Mouse (Mus musculus) myocyte (in vitro differentiated cells): ENCODE data around the gene Nos1ap. TPM values are rescaled to one million over a fixed set of nuclear protein-coding genes. Genes with fewer than 3 reads are reported as not detected.

ENCODE experiments used
- H3K27me3 ChIP-seq: one replicate; pipeline ENCODE4 v1.6.1; 2011; ENCODE audit not compliant: control insufficient read depth, insufficient read depth, insufficient read length
- H3K36me3 ChIP-seq: one replicate; pipeline ENCODE4 v1.6.1; 2011; ENCODE audit not compliant: control insufficient read depth, insufficient read depth
- H3K4me2 ChIP-seq: one replicate; pipeline ENCODE4 v1.6.1; 2011; ENCODE audit warnings: low read depth, control low read depth
- H3K4me3 ChIP-seq: one replicate; pipeline ENCODE4 v1.5.1; 2011; ENCODE audit warnings: mild to moderate bottlenecking, control low read depth, moderate library complexity
- H3K79me2 ChIP-seq: one replicate; pipeline ENCODE4 v1.6.1; 2011; ENCODE audit not compliant: control insufficient read depth, insufficient read depth
- H3ac ChIP-seq: one replicate; pipeline ENCODE4 v1.6.1; 2011; ENCODE audit not compliant: control insufficient read depth, insufficient read length
- CEBPB ChIP-seq: IDR thresholded peaks from 2 replicates; pipeline ENCODE4 v1.6.1; 2011; ENCODE audit warnings: mild to moderate bottlenecking, moderate library complexity; ENCODE audit not compliant: poor library complexity, insufficient read depth, severe bottlenecking
- E2F4 ChIP-seq: IDR thresholded peaks from one replicate; pipeline ENCODE4 v1.6.1; 2011; ENCODE audit warnings: mild to moderate bottlenecking, control low read depth, moderate library complexity; ENCODE audit not compliant: insufficient read depth
- MAX ChIP-seq: IDR thresholded peaks from one replicate; pipeline ENCODE4 v1.6.1; 2011; ENCODE audit warnings: low read depth, mild to moderate bottlenecking, control low read depth
- MYOD1 ChIP-seq, 3 experiments: IDR thresholded peaks; one replicate each; pipeline ENCODE4 v1.6.1; 2011; ENCODE audit warnings: control low read depth in 2 of 3, low read depth in 2 of 3, mild to moderate bottlenecking in 2 of 3, moderate library complexity in 1 of 3; ENCODE audit not compliant: insufficient read length in 2 of 3, control insufficient read depth in 1 of 3
- MYOG ChIP-seq, 3 experiments: IDR thresholded peaks; one replicate each; pipeline ENCODE4 v1.6.1; 2011; ENCODE audit warnings: control low read depth in 2 of 3, low read depth in 2 of 3, mild to moderate bottlenecking in 2 of 3; ENCODE audit not compliant: insufficient read length in 2 of 3, control insufficient read depth in 1 of 3, insufficient read depth in 1 of 3
- POLR2A ChIP-seq: IDR thresholded peaks from one replicate; pipeline ENCODE4 v1.6.1; 2011; ENCODE audit warnings: low read depth, mild to moderate bottlenecking, control low read depth, moderate library complexity; ENCODE audit not compliant: insufficient read length
- POLR2AphosphoS2 ChIP-seq: IDR thresholded peaks from one replicate; pipeline ENCODE4 v1.6.1; 2011; ENCODE audit warnings: low read depth, control low read depth; ENCODE audit not compliant: insufficient read length
- REST ChIP-seq: IDR thresholded peaks from one replicate; pipeline ENCODE4 v1.6.1; 2011; ENCODE audit warnings: mild to moderate bottlenecking, control low read depth, moderate library complexity; ENCODE audit not compliant: insufficient read depth, insufficient read length
- SRF ChIP-seq: IDR thresholded peaks from one replicate; pipeline ENCODE4 v1.6.1; 2011; ENCODE audit warnings: low read depth; ENCODE audit not compliant: control insufficient read depth, insufficient read length
- TCF12 ChIP-seq: IDR thresholded peaks from one replicate; pipeline ENCODE4 v1.6.1; 2011; ENCODE audit warnings: mild to moderate bottlenecking, control low read depth; ENCODE audit not compliant: poor library complexity, insufficient read depth, severe bottlenecking
- TCF3 ChIP-seq: IDR thresholded peaks from one replicate; pipeline ENCODE4 v1.6.1; 2011; ENCODE audit warnings: low read depth, control low read depth; ENCODE audit not compliant: insufficient read length
- USF1 ChIP-seq: IDR thresholded peaks from one replicate; pipeline ENCODE4 v1.6.1; 2011; ENCODE audit warnings: low read depth, mild to moderate bottlenecking, control low read depth, moderate library complexity
- polyA plus RNA-seq: library from polyadenylated mRNA; unstranded; fragments of >200 nt; fragmentation: generic; extraction: Trizol; gene quantifications from one replicate; pipeline ENCODE4 v1.2.1, GENCODE M21; 2012; ENCODE audit warnings: missing spikeins

Nos1ap gene
- polyA plus RNA-seq, 1 experiment, result 0.14 TPM

- Histone ChIP-seq H3K79me2 (no peaks in the 10 kb centered on the region), H3K36me3 (no peaks in the 10 kb centered on the region), H3ac (no peak overlapping the region), H3K4me3 (no peak overlapping the region), H3K27me3 (peaks cover 5% of the 10 kb centered on the region), H3K4me2 (no peak overlapping the region)
- TF ChIP-seq POLR2A (no peak), USF1 (no peak), REST (no peak), MAX (no peak), TCF3 (no peak), MYOG (IDR thresholded peaks at IDR 0.05; ENCODE audit: control insufficient read depth in 1 of 3, insufficient read depth in 1 of 3, insufficient read length in 2 of 3, low read depth in 2 of 3) (no peak), SRF (no peak), E2F4 (no peak), MYOD1 (IDR thresholded peaks at IDR 0.05; ENCODE audit: control insufficient read depth in 1 of 3, insufficient read length in 2 of 3, low read depth in 2 of 3) (no peak)
Measured at GRCm38 (mm10) chr1:170499891-170500290, 89.8 kb downstream of the Nos1ap start.

DNA sequence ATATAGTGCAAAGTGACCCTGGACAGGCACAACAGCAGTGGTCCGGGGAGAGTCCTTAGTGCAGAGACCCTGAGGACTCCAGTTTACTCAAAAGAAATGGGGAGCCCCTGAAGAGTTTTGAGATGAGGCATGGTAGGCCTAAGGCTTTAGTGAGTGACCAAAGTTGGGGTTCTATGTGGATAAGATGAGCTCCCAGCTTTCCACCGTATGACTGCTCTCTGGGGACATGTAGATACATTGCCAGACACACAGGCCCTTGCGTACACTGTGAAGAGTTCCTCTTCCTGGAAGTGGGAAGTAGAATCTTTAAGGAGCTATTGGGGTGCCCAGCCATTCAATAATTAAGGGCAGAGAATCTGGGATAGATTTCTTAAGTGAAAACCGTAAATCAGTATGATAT is 90.2 kb downstream of the Nos1ap start:
- Histone ChIP-seq H3K79me2 (no peaks in the 10 kb centered on the region), H3K36me3 (no peaks in the 10 kb centered on the region), H3K27me3 (peaks cover 3% of the 10 kb centered on the region), H3K4me2 (no peak overlapping the region), H3K4me3 (no peak overlapping the region), H3ac (no peak overlapping the region)
- TF ChIP-seq POLR2A (no peak), POLR2AphosphoS2 (no peak), REST (no peak), TCF3 (no peak), CEBPB (no peak), MYOD1 (IDR thresholded peaks at IDR 0.05; ENCODE audit: control insufficient read depth in 1 of 3, insufficient read length in 2 of 3, low read depth in 2 of 3) (no peak), E2F4 (no peak), MAX (no peak), TCF12 (no peak), SRF (no peak), MYOG (IDR thresholded peaks at IDR 0.05; ENCODE audit: control insufficient read depth in 1 of 3, insufficient read depth in 1 of 3, insufficient read length in 2 of 3, low read depth in 2 of 3) (no peak), USF1 (no peak)

GRCm38 (mm10) chr1:170498645-170499044 is 91.0 kb downstream of the Nos1ap start:
- Histone ChIP-seq H3ac (no peak overlapping the region), H3K4me2 (no peak overlapping the region), H3K27me3 (no peaks in the 10 kb centered on the region), H3K79me2 (no peaks in the 10 kb centered on the region), H3K4me3 (no peak overlapping the region), H3K36me3 (no peaks in the 10 kb centered on the region)
- TF ChIP-seq POLR2A, result no peak
- TF ChIP-seq TCF12, result no peak
- no peak for TF ChIP-seq MAX

DNA sequence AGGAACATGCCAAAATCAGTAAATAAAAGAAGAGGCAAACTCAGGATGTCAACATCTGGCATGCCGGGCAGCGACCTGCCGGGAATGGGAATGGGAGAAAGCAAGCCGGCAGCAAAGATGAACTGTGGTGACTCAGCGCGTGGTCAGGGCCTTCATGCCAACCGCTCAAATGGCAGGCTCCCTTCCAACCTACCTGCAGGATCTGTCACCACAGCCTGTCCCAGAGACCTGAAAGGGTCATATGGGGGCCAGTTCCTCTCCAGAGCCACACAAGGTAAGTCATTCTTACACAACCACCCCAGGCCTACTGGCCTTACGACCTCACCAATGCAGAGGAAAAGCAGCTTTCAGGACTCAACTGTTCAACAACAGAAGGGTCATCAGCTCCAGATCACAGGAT is 93.4 kb downstream of the Nos1ap start:
- H3ac ChIP-seq, result no peak overlapping the region
- H3K79me2 ChIP-seq, result no peaks in the 10 kb centered on the region
- no peak overlapping the region for H3K4me2 ChIP-seq
- H3K4me3 ChIP-seq, result no peak overlapping the region
- H3K36me3 ChIP-seq, result no peaks in the 10 kb centered on the region
- H3K27me3 ChIP-seq, result no peaks in the 10 kb centered on the region
- TF ChIP-seq TCF12 (no peak), POLR2A (no peak), SRF (no peak), REST (no peak), CEBPB (no peak), USF1 (no peak), MYOG (IDR thresholded peaks at IDR 0.05; ENCODE audit: control insufficient read depth in 1 of 3, insufficient read depth in 1 of 3, insufficient read length in 2 of 3, low read depth in 2 of 3) (no peak), MYOD1 (IDR thresholded peaks at IDR 0.05; ENCODE audit: control insufficient read depth in 1 of 3, insufficient read length in 2 of 3, low read depth in 2 of 3) (no peak), MAX (no peak), E2F4 (no peak), TCF3 (no peak), POLR2AphosphoS2 (no peak)

GRCm38 (mm10) chr1:170495538-170496183 is 94.0 kb downstream of the Nos1ap start:
- Histone ChIP-seq H3ac (no peak overlapping the region), H3K4me2 (no peak overlapping the region), H3K79me2 (no peaks in the 10 kb centered on the region), H3K27me3 (no peaks in the 10 kb centered on the region), H3K4me3 (no peak overlapping the region), H3K36me3 (no peaks in the 10 kb centered on the region)
- no peak for TF ChIP-seq E2F4
- no peak for TF ChIP-seq SRF
- no peak for TF ChIP-seq TCF3
- TF ChIP-seq POLR2A, result no peak
- no peak for TF ChIP-seq MYOD1 (IDR thresholded peaks at IDR 0.05; ENCODE audit: control insufficient read depth in 1 of 3, insufficient read length in 2 of 3, low read depth in 2 of 3)
- no peak for TF ChIP-seq POLR2AphosphoS2
- TF ChIP-seq MYOG (IDR thresholded peaks at IDR 0.05; ENCODE audit: control insufficient read depth in 1 of 3, insufficient read depth in 1 of 3, insufficient read length in 2 of 3, low read depth in 2 of 3), result no peak
